Mouse (Mus musculus) forebrain, embryonic 13.5 days (tissue): ENCODE data around the gene 4932438H23Rik. TPM values are rescaled to one million over a fixed set of nuclear protein-coding genes. Genes with fewer than 3 reads are reported as not detected.
A peak's percentile ranks its signal among the peaks of the same experiment; 100 is the strongest.

Experiments
- ATAC-seq: fragments of 200-750 bp; cut with Nextera tagmentation; 2 replicates; pipeline ENCODE4 v1.8.0; 2017
- H3K27ac ChIP-seq: fragments of 300-500 bp; sonication (generic); 2 replicates; pipeline ENCODE4 v1.5.1; 2015; ENCODE audit warnings: inconsistent platforms, mild to moderate bottlenecking, moderate library complexity
- H3K27me3 ChIP-seq: fragments of 300-500 bp; sonication (generic); 2 replicates; pipeline ENCODE4 v1.6.1; 2015; ENCODE audit warnings: mild to moderate bottlenecking, inconsistent platforms
- H3K36me3 ChIP-seq: fragments of 300-500 bp; sonication (generic); 2 replicates; pipeline ENCODE4 v1.6.1; 2015; ENCODE audit warnings: mild to moderate bottlenecking, inconsistent platforms; ENCODE audit not compliant: poor library complexity, severe bottlenecking
- H3K4me1 ChIP-seq: fragments of 300-500 bp; sonication (generic); 2 replicates; pipeline ENCODE4 v1.6.1; 2015; ENCODE audit warnings: inconsistent platforms
- H3K4me2 ChIP-seq: fragments of 300-500 bp; sonication (generic); 2 replicates; pipeline ENCODE4 v1.6.1; 2015; ENCODE audit warnings: inconsistent platforms, mild to moderate bottlenecking, moderate library complexity
- H3K4me3 ChIP-seq: fragments of 300-500 bp; sonication (generic); 2 replicates; pipeline ENCODE4 v1.5.1; 2015; ENCODE audit warnings: mild to moderate bottlenecking, inconsistent platforms
- H3K9ac ChIP-seq: fragments of 300-500 bp; sonication (generic); 2 replicates; pipeline ENCODE4 v1.6.1; 2015; ENCODE audit warnings: mild to moderate bottlenecking, inconsistent platforms
- H3K9me3 ChIP-seq: fragments of 300-500 bp; sonication (generic); replicated peaks from 2 replicates; pipeline ENCODE4 v1.6.1; 2016; ENCODE audit warnings: inconsistent platforms
- WGBS: fragments of 180-500 bp; shearing (Covaris S2); methylation state at CpG from one replicate; pipeline ENCODE4 v1.1.7; 2015; 5-methylcytosine and 5-hydroxymethylcytosine counted together
- polyA plus RNA-seq: library from polyadenylated mRNA; unstranded; fragments of >200 nt; fragmentation: Nextera tagmentation; extraction: Ambion mirVana; gene quantifications from 2 replicates; pipeline ENCODE4 v1.2.1, GENCODE M21; 2015

4932438H23Rik gene
- polyA plus RNA-seq, 1 experiment from 2014 or later: 0.68 TPM

DNA sequence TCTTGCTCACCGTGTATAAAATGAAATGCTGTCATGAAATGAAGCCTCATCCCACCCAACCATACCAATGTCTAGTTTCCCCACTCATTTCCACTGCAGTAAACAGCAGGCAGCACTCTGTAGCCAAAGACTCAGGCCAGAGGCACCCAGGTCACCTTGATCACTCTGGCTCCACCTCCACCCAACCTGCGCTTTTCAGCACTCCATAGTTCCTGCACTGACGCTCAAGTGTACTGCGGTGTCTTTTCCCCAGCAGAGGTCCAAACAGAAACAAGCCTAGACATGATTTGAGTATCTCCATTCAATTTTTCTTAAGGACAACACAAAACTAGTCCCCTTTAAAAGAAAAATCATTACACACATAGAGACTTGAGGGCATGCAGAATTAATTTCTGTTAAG is 75.4 kb downstream of the 4932438H23Rik start:
- no peak for ATAC-seq
- Histone ChIP-seq H3K4me3 (no peak overlapping the region), H3K27me3 (no peaks in the 10 kb centered on the region), H3K36me3 (peaks cover 89% of the 10 kb centered on the region), H3K4me1 (no peaks in the 10 kb centered on the region), H3K27ac (no peak overlapping the region), H3K9me3 (0 out of 2 replicates have a peak, but pooled peaks cover 4% of the 10 kb centered on the region), H3K4me2 (no peak overlapping the region), H3K9ac (no peak overlapping the region)
- WGBS: 95% methylated on average over 4 of the region's 4 CpGs

DNA sequence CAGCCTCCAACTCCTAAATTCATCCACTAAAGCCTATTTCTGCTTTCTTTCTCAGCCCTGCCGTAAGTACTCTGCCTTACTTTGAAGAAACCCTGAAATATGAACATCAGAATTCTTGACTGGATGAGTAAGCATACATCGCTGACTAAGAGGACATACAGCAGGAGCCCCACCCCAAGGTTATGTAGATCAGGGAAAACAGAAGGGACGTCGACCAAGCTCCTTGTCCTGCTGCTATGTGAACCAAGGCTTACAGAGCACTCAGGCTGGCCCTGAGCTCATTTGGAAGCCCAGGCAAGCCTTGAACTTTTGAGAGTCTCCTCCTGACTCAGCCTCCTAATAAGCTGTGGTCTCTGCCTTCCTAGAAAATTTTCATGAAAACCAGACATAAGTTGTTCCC is 79.2 kb downstream of the 4932438H23Rik start:
- Histone ChIP-seq H3K9ac (no peak overlapping the region), H3K27ac (no peak overlapping the region), H3K4me3 (no peak overlapping the region), H3K4me2 (no peak overlapping the region), H3K27me3 (no peaks in the 10 kb centered on the region), H3K9me3 (no peaks in the 10 kb centered on the region), H3K36me3 (peaks cover 64% of the 10 kb centered on the region), H3K4me1 (peaks cover 10% of the 10 kb centered on the region)
- 93% methylated on average over 4 of the region's 4 CpGs for WGBS
- ATAC-seq: no peak

DNA sequence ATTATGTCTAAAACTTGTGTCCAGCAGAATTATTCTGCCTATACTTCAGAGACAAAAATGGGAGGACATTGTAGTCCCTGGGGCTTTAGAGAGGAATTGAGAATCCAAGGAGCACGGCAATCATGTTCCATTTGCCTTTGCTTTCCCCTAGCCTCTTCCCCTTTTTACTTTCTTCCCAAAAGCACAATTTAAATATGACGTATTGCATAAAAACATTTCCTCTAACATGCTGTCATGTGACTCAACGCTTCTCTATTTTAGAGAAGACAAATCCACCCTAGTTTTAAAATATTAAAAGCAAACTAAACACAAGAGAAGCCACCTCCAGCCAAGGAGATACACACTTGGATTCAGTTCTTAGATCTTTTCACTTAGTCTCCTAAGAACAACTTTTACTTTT is 83.1 kb downstream of the 4932438H23Rik start:
- Histone ChIP-seq H3K36me3 (peaks cover 26% of the 10 kb centered on the region), H3K4me1 (peaks cover 22% of the 10 kb centered on the region), H3K27me3 (no peaks in the 10 kb centered on the region), H3K9ac (peak overlapping the region; percentile 91), H3K4me2 (peak overlapping the region; percentile 67), H3K9me3 (no peaks in the 10 kb centered on the region), H3K27ac (peak overlapping the region; percentile 93), H3K4me3 (peak overlapping the region; percentile 90)
- no peak for ATAC-seq
- WGBS: 44% methylated on average over 3 of the region's 3 CpGs

DNA sequence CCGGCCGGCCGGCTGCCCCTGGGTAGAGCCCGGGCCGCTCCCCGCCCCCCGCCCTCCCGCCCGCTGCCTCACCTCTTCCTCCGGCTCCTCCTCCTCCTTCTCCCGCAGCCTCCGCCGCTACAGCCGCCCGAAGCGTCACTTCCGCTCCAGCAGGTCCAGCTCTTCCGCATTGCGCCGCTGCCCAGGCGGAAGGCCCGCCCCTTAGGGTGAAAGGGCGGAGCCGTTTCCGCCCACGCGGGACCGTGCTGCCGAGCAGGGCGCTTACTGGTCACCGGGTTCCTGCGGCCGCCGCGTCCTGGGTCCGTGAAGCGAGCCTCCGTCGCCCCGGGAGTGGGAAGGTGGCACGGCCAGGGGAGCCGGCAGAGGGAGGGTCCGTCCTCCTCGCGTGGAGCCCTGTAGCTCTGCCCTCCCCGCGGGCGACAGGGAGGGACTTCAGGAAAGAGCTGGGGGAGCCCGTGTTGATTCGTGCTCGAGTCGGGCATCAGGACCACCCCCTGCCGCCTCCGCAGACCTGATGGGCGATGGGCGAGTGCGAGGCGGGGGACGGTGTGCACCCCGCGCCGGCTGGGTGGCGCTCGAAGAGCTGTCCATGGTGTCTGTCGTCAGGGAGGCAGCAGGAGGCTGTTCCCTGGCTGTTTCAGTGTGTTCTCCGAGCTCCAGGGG is 83.8 kb downstream of the 4932438H23Rik start, which contains the start of gene Synj1:
Synj1 (minus strand) TSS at position 288 of the 663 bp plus-strand sequence.
- peak within 1 kb of the TSS; percentile 91 for H3K9ac ChIP-seq
- peak within 1 kb of the TSS; percentile 93 for H3K27ac ChIP-seq
- peak; percentile 97 for ATAC-seq
- H3K4me2 ChIP-seq: peak within 1 kb of the TSS; percentile 67
- no peaks in the 10 kb centered on the region for H3K9me3 ChIP-seq
- 0% methylated on average over 60 of the region's 66 CpGs for WGBS
- H3K4me1 ChIP-seq: peaks cover 22% of the 10 kb centered on the region
- H3K36me3 ChIP-seq: peaks cover 23% of the 10 kb centered on the region
- H3K27me3 ChIP-seq: no peaks in the 10 kb centered on the region
- peak within 1 kb of the TSS; percentile 90 for H3K4me3 ChIP-seq

- Histone ChIP-seq H3K4me3 (peak overlapping the region; percentile 90), H3K9me3 (no peaks in the 10 kb centered on the region), H3K9ac (peak overlapping the region; percentile 91), H3K27ac (peak overlapping the region; percentile 93), H3K4me2 (peak overlapping the region; percentile 67), H3K36me3 (peaks cover 17% of the 10 kb centered on the region), H3K27me3 (no peaks in the 10 kb centered on the region), H3K4me1 (peaks cover 22% of the 10 kb centered on the region)
- WGBS: 0% methylated on average over 42 of the region's 42 CpGs
- peak; percentile 77 for ATAC-seq
These were observed 84.3 kb downstream of the 4932438H23Rik start for GRCm38 (mm10) chr16:91010581-91011020.

DNA sequence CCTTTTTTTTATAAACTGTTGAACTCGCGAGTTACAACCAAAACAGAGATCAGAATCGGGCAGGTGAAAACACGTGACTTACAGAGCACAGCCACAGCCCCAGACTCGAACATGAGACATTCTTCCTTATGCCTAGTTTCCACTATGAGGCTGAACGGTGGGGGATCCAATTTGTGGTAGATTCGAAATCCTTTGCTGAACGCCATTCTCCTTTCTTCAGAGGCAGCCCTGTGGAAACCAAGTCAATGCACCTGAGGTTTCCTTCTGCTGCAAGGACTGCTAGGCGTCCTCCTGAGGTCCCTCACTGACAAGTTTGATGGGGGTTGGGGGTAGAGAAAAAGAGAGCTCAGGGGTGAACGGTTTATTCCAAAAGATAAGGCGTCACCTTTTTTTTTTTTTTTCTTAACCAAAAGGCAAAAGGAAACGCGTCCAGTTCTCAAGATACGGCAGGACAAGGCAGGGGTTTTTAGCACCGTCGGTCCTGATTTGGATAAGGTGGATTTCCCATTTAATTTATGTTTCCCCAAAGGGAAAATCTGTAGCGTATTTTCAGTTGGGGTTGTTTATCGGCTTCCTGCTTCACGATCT is 84.9 kb downstream of the 4932438H23Rik start:
- Histone ChIP-seq H3K27me3 (no peaks in the 10 kb centered on the region), H3K36me3 (peaks cover 11% of the 10 kb centered on the region), H3K27ac (peak overlapping the region; percentile 93), H3K9me3 (no peaks in the 10 kb centered on the region), H3K4me3 (peak overlapping the region; percentile 90), H3K9ac (peak overlapping the region; percentile 91), H3K4me1 (peaks cover 22% of the 10 kb centered on the region), H3K4me2 (peak overlapping the region; percentile 67)
- no peak for ATAC-seq
- WGBS: under 1% methylated on average over 19 of the region's 19 CpGs

DNA sequence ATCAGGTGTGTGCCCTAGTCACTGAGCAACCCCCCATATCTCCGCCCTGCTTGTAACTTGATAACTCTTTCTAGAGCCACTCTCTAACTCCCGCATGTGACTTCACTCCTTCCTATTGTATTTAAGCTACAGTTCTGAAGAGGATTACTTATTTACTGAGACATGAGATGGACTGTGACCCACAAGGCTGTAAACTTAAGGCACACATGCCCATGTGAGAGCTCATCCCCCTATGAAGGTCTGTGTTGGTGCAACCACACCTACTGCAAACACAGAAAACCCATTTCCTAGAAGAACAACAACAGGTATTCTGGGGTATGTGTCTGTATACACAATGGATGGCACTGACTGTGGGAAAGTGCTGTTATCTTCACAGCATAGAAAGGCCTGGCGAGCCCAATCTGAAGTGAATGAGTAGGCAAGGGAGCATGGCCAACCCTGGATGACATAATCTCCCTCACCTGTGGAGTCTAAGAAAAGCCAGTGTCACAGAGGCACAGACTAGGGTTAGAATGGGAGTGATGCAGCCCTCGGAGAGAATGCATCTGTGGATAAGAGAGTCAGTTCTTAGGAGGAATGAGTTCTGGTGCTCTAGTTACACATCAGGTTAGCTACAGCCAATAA is 89.9 kb downstream of the 4932438H23Rik start:
- ATAC-seq: no peak
- Histone ChIP-seq H3K4me3 (no peak overlapping the region), H3K9ac (no peak overlapping the region), H3K4me1 (peaks cover 11% of the 10 kb centered on the region), H3K9me3 (no peaks in the 10 kb centered on the region), H3K27ac (no peak overlapping the region), H3K4me2 (no peak overlapping the region), H3K27me3 (no peaks in the 10 kb centered on the region), H3K36me3 (no peaks in the 10 kb centered on the region; the same call in 1 of the 2 replicates)
- WGBS: 91% methylated on average over 4 of the region's 4 CpGs

Other genes starting within 250 kb of the 4932438H23Rik start
- 49.1 and 50.0 TPM in 2 replicates for gene Cfap298, start 160.0 kb downstream of the 4932438H23Rik start, polyA plus RNA-seq
- 22.7 and 27.8 TPM in 2 replicates for gene Synj1, start 83.8 kb downstream of the 4932438H23Rik start, polyA plus RNA-seq
- 75.8 and 77.1 TPM in 2 replicates for gene Paxbp1, start 50.6 kb downstream of the 4932438H23Rik start, polyA plus RNA-seq
- gene Olig2, start 130.3 kb upstream of the 4932438H23Rik start, polyA plus RNA-seq: 6.3 and 8.4 TPM in 2 replicates
- 7.5 and 8.7 TPM in 2 replicates for gene Olig1, start 174.7 kb upstream of the 4932438H23Rik start, polyA plus RNA-seq